Mouse (Mus musculus) forebrain, embryonic 16.5 days (tissue): ENCODE measurements around the gene Srebf2. TPM values are rescaled to one million over a fixed set of nuclear protein-coding genes. Genes with fewer than 3 reads are reported as not detected.

Experiments used
- ATAC-seq: fragments of 200-750 bp; cut with Nextera tagmentation; 2 replicates; pipeline ENCODE4 v1.8.0; 2017; ENCODE audit warnings: mild to moderate bottlenecking, moderate library complexity
- H3K27ac ChIP-seq: fragments of 300-500 bp; sonication (generic); 2 replicates; pipeline ENCODE4 v1.5.1; 2014; ENCODE audit warnings: low read length, control low read depth
- H3K27me3 ChIP-seq: fragments of 300-500 bp; sonication (generic); replicated peaks from 2 replicates; pipeline ENCODE4 v1.6.1; 2014; ENCODE audit warnings: low read length; ENCODE audit not compliant: control insufficient read depth, insufficient read depth
- H3K36me3 ChIP-seq: fragments of 300-500 bp; sonication (generic); 2 replicates; pipeline ENCODE4 v1.6.1; 2014; ENCODE audit not compliant: control insufficient read depth, insufficient read depth
- H3K4me1 ChIP-seq: fragments of 300-500 bp; sonication (generic); replicated peaks from 2 replicates; pipeline ENCODE4 v1.6.1; 2014; ENCODE audit warnings: low read length; ENCODE audit not compliant: control insufficient read depth, insufficient read depth
- H3K4me2 ChIP-seq: fragments of 300-500 bp; sonication (generic); 2 replicates; pipeline ENCODE4 v1.6.1; 2014; ENCODE audit warnings: mild to moderate bottlenecking, low read length, control low read depth
- H3K4me3 ChIP-seq: fragments of 300-500 bp; sonication (generic); replicated peaks from 2 replicates; pipeline ENCODE4 v1.5.1; 2014; ENCODE audit warnings: mild to moderate bottlenecking, low read length, control low read depth
- H3K9ac ChIP-seq: fragments of 300-500 bp; sonication (generic); replicated peaks from 2 replicates; pipeline ENCODE4 v1.6.1; 2014; ENCODE audit warnings: low read depth, low read length, control low read depth
- H3K9me3 ChIP-seq: fragments of 300-500 bp; sonication (generic); 2 replicates; pipeline ENCODE4 v1.6.1; 2016; ENCODE audit warnings: low read length; ENCODE audit not compliant: control insufficient read depth
- WGBS: fragments of 180-500 bp; shearing (Covaris S2); extraction: QIAGEN DNeasy Blood & Tissue Kit; methylation state at CpG from one replicate; pipeline ENCODE4 v1.1.7; 2014; 5-methylcytosine and 5-hydroxymethylcytosine counted together
- polyA plus RNA-seq: library from polyadenylated mRNA; unstranded; fragments of >200 nt; fragmentation: Nextera tagmentation; extraction: Ambion mirVana; gene quantifications from 2 replicates; pipeline ENCODE4 v1.2.1, GENCODE M21; 2015

Srebf2 gene
- polyA plus RNA-seq, 1 experiment from 2014 or later = 229 TPM

- no peak for ATAC-seq
- Histone ChIP-seq H3K4me1 (peaks cover 22% of the 10 kb centered on the region), H3K4me2 (no peak overlapping the region), H3K36me3 (no peaks in the 10 kb centered on the region), H3K4me3 (no peak overlapping the region), H3K27me3 (no peaks in the 10 kb centered on the region), H3K27ac (no peak overlapping the region), H3K9ac (no peak overlapping the region), H3K9me3 (no peaks in the 10 kb centered on the region)
- 89% methylated on average over 4 of the region's 4 CpGs for WGBS
These were observed 4.2 kb downstream of the Srebf2 start for GRCm38 (mm10) chr15:82151176-82151575.

GRCm38 (mm10) chr15:82152022-82152421 lies 5.0 kb downstream of the Srebf2 start:
- H3K4me2 ChIP-seq = no peak overlapping the region
- H3K4me3 ChIP-seq = no peak overlapping the region
- no peak overlapping the region for H3K27ac ChIP-seq
- no peaks in the 10 kb centered on the region for H3K9me3 ChIP-seq
- no peak for ATAC-seq
- no peak overlapping the region for H3K9ac ChIP-seq
- no peaks in the 10 kb centered on the region for H3K27me3 ChIP-seq
- no peaks in the 10 kb centered on the region for H3K36me3 ChIP-seq
- H3K4me1 ChIP-seq = peaks cover 17% of the 10 kb centered on the region
- WGBS = 83% methylated on average over 12 of the region's 12 CpGs

- ATAC-seq = no peak
- H3K27ac ChIP-seq = no peak overlapping the region
- WGBS = 91% methylated on average over 7 of the region's 7 CpGs
These were observed 5.5 kb downstream of the Srebf2 start for GRCm38 (mm10) chr15:82152435-82152834.

GRCm38 (mm10) chr15:82156298-82156697 lies 9.3 kb downstream of the Srebf2 start:
- no peak overlapping the region for H3K4me3 ChIP-seq
- peaks cover 11% of the 10 kb centered on the region for H3K4me1 ChIP-seq

More at GRCm38 (mm10) chr15:82152435-82152834, 5.5 kb downstream of the Srebf2 start:
- Histone ChIP-seq H3K4me3 (no peak overlapping the region), H3K4me2 (no peak overlapping the region), H3K27me3 (no peaks in the 10 kb centered on the region), H3K9me3 (no peaks in the 10 kb centered on the region), H3K4me1 (peaks cover 17% of the 10 kb centered on the region), H3K36me3 (no peaks in the 10 kb centered on the region), H3K9ac (no peak overlapping the region)

GRCm38 (mm10) chr15:82156902-82157301 lies 9.9 kb downstream of the Srebf2 start:
- H3K27me3 ChIP-seq = no peaks in the 10 kb centered on the region
- no peak for ATAC-seq
- no peak overlapping the region for H3K27ac ChIP-seq
- no peak overlapping the region for H3K4me3 ChIP-seq
- H3K4me2 ChIP-seq = no peak overlapping the region
- no peak overlapping the region for H3K9ac ChIP-seq
- no peaks in the 10 kb centered on the region for H3K9me3 ChIP-seq
- peaks cover 11% of the 10 kb centered on the region for H3K4me1 ChIP-seq
- WGBS = 85% methylated on average over 10 of the region's 10 CpGs
- H3K36me3 ChIP-seq = no peaks in the 10 kb centered on the region

More at GRCm38 (mm10) chr15:82156298-82156697, 9.3 kb downstream of the Srebf2 start:
- Histone ChIP-seq H3K36me3 (no peaks in the 10 kb centered on the region), H3K27ac (no peak overlapping the region), H3K9me3 (no peaks in the 10 kb centered on the region), H3K27me3 (no peaks in the 10 kb centered on the region), H3K4me2 (no peak overlapping the region), H3K9ac (no peak overlapping the region)
- WGBS = 93% methylated on average over 6 of the region's 6 CpGs
- ATAC-seq = no peak

- Histone ChIP-seq H3K9ac (no peak overlapping the region), H3K4me3 (no peak overlapping the region), H3K9me3 (no peaks in the 10 kb centered on the region), H3K27me3 (no peaks in the 10 kb centered on the region), H3K27ac (no peak overlapping the region), H3K4me2 (no peak overlapping the region), H3K4me1 (peaks cover 11% of the 10 kb centered on the region), H3K36me3 (no peaks in the 10 kb centered on the region)
- ATAC-seq = no peak
- 75% methylated on average over 17 of the region's 17 CpGs for WGBS
These were observed 11.5 kb downstream of the Srebf2 start for GRCm38 (mm10) chr15:82158243-82159035.

- H3K4me2 ChIP-seq = no peak overlapping the region
- H3K9me3 ChIP-seq = no peaks in the 10 kb centered on the region
- H3K27ac ChIP-seq = no peak overlapping the region
- no peak for ATAC-seq
- WGBS = 81% methylated on average over 9 of the region's 9 CpGs
- H3K4me1 ChIP-seq = peaks cover 14% of the 10 kb centered on the region
- no peak overlapping the region for H3K9ac ChIP-seq
- H3K4me3 ChIP-seq = no peak overlapping the region
- no peaks in the 10 kb centered on the region for H3K27me3 ChIP-seq
- H3K36me3 ChIP-seq = no peaks in the 10 kb centered on the region
These were observed 12.5 kb downstream of the Srebf2 start for GRCm38 (mm10) chr15:82159471-82159870.

GRCm38 (mm10) chr15:82160731-82161640 lies 14.0 kb downstream of the Srebf2 start:
- Histone ChIP-seq H3K9ac (no peak overlapping the region), H3K9me3 (no peaks in the 10 kb centered on the region), H3K4me1 (peaks cover 14% of the 10 kb centered on the region), H3K4me3 (no peak overlapping the region), H3K36me3 (no peaks in the 10 kb centered on the region), H3K4me2 (no peak overlapping the region), H3K27me3 (no peaks in the 10 kb centered on the region), H3K27ac (no peak overlapping the region)
- 86% methylated on average over 11 of the region's 11 CpGs for WGBS
- ATAC-seq = no peak

GRCm38 (mm10) chr15:82161965-82162600 lies 15.1 kb downstream of the Srebf2 start:
- no peaks in the 10 kb centered on the region for H3K9me3 ChIP-seq
- peaks cover 24% of the 10 kb centered on the region for H3K4me1 ChIP-seq
- no peaks in the 10 kb centered on the region for H3K27me3 ChIP-seq
- no peaks in the 10 kb centered on the region for H3K36me3 ChIP-seq
- H3K4me3 ChIP-seq = no peak overlapping the region
- H3K4me2 ChIP-seq = no peak overlapping the region
- WGBS = 87% methylated on average over 12 of the region's 12 CpGs
- H3K27ac ChIP-seq = no peak overlapping the region
- no peak for ATAC-seq
- H3K9ac ChIP-seq = no peak overlapping the region
